Mouse (Mus musculus): ENCODE results near the gene Plekha5.

DNA sequence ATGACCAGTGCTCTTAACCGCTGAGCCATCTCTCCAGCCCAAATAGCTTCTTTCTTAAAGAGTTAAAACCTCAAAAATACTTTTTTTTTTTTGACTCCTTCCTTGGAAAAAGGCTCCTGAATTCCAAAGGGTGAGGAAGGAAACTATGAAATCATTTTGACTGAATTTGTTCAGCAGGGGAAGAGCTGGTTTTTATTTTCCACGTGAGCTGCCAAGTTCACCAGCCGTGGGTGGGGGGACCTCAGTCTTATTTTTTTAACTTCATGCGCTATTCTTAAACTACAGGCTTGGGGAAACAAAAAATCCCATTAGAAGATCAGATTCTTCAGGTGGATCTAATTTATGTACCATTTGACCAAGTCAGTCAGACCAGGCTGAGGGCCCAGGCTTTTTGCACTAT, 187.4 kb downstream of the Plekha5 start:
- TF ChIP-seq CTCF (IDR thresholded peaks at IDR 0.05; ENCODE audit: borderline replicate concordance, insufficient read depth, low read length) (no peak), POLR2A (IDR thresholded peaks at IDR 0.05; ENCODE audit: low read depth, low read length) (no peak)
